Mouse (Mus musculus): ENCODE data around the gene Nmnat2. TPM values are rescaled to one million over a fixed set of nuclear protein-coding genes. Genes with fewer than 3 reads are reported as not detected.

Gene Nmnat2
- total and polyA plus RNA-seq, 2 experiments, result 0.18 to 0.23 TPM

- TF ChIP-seq CTCF (IDR thresholded peaks at IDR 0.05; ENCODE audit: low read depth, low read length), result no peak
- TF ChIP-seq POLR2A (IDR thresholded peaks at IDR 0.05; ENCODE audit: extremely low read depth, insufficient read depth, low read length), result no peak
- Histone ChIP-seq H3K4me3 (ENCODE audit: insufficient read depth, low read depth, low read length) (no peak overlapping the region), H3K4me1 (ENCODE audit: control insufficient read depth, insufficient read depth, low read length) (no peaks in the 10 kb centered on the region; the same call in 1 of the 2 replicates), H3K27ac (replicated peaks; ENCODE audit: insufficient read depth, low read depth, low read length) (no peak overlapping the region), H3K9ac (ENCODE audit: low read depth, low read length) (no peak overlapping the region), H3K36me3 (ENCODE audit: control insufficient read depth, insufficient read depth, low read length) (no peaks in the 10 kb centered on the region), H3K79me2 (ENCODE audit: control insufficient read depth, insufficient read depth, low read length) (no peaks in the 10 kb centered on the region), H3K27me3 (ENCODE audit: control insufficient read depth, insufficient read depth, low read length) (no peaks in the 10 kb centered on the region)
- peak; percentile 60 for DNase-seq (ENCODE audit: extremely low read depth, low read depth, low spot score)
- 62% methylated on average over 5 of the region's 5 CpGs for WGBS
These were observed 96.7 kb downstream of the Nmnat2 start for GRCm38 (mm10) chr1:153051474-153051873.

DNA sequence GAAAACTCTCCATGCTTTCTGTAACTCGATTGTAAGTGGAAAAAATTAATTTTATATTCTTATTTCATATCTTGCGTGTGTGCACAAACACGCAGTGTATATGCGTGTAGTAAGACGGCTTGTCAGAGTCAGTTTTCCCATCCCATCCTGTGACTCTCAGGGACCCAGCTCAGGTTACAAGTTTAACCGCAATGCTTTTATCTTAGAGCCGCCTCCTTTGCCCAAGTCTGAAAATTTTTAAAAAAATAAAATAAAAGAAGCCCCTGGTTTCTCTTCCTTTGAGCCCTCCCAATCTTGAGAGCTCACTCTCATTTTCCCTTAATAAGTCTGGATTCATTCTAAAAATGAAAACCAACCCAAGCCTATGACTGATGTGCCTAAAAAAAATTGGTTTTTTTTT is 98.8 kb downstream of the Nmnat2 start:
- Histone ChIP-seq H3K9ac (ENCODE audit: low read depth, low read length) (no peak overlapping the region), H3K36me3 (ENCODE audit: control insufficient read depth, insufficient read depth, low read length) (no peaks in the 10 kb centered on the region), H3K27me3 (ENCODE audit: control insufficient read depth, insufficient read depth, low read length) (no peaks in the 10 kb centered on the region), H3K27ac (replicated peaks; ENCODE audit: insufficient read depth, low read depth, low read length) (no peak overlapping the region), H3K4me1 (ENCODE audit: control insufficient read depth, insufficient read depth, low read length) (no peaks in the 10 kb centered on the region), H3K4me3 (ENCODE audit: insufficient read depth, low read depth, low read length) (no peak overlapping the region), H3K79me2 (ENCODE audit: control insufficient read depth, insufficient read depth, low read length) (no peaks in the 10 kb centered on the region)
- WGBS, result 69% methylated on average over 7 of the region's 7 CpGs
- no peak for DNase-seq (ENCODE audit: extremely low read depth, low read depth, low spot score)
- no peak for TF ChIP-seq CTCF (IDR thresholded peaks at IDR 0.05; ENCODE audit: low read depth, low read length)
- no peak for TF ChIP-seq POLR2A (IDR thresholded peaks at IDR 0.05; ENCODE audit: extremely low read depth, insufficient read depth, low read length)

DNA sequence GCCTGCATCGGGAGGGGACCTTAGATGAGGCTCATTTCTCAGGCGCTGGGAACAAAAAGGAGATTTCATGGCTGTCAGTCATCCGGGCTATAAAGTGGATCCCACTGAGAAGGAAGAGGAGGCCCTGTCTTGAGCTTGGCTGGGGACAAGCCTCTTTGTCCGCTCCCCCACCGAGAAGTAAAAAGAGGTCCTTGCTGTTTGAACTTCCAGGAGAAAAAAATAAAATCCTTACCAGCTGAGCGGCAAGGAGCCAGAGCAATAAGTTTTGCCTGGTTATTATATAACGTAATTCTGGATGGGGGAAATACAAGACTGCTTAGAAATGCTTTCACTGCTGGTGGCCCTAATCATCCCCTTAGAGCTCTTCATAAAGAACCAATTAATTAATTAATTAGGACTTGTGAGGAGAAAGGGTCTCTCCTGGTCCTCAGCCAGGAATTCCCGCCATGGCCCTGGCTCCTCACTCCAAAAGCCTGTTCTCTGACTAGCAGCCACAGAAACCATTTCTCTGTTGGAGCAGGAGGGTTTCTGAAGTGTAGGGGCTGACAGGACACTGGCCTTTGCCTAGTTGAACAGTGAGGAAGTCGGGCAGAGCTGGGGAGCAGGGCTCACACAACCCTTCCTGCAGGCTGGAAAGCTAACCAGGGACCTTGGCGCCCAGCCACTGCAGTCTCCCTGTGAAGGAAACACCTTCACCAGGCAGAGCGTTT is 99.5 kb downstream of the Nmnat2 start:
- Histone ChIP-seq H3K27ac (replicated peaks; ENCODE audit: insufficient read depth, low read depth, low read length) (no peak overlapping the region), H3K79me2 (ENCODE audit: control insufficient read depth, insufficient read depth, low read length) (no peaks in the 10 kb centered on the region), H3K9ac (ENCODE audit: low read depth, low read length) (no peak overlapping the region), H3K4me1 (ENCODE audit: control insufficient read depth, insufficient read depth, low read length) (no peaks in the 10 kb centered on the region), H3K36me3 (ENCODE audit: control insufficient read depth, insufficient read depth, low read length) (no peaks in the 10 kb centered on the region), H3K4me3 (ENCODE audit: insufficient read depth, low read depth, low read length) (no peak overlapping the region), H3K27me3 (ENCODE audit: control insufficient read depth, insufficient read depth, low read length) (no peaks in the 10 kb centered on the region)
- no peak for DNase-seq (ENCODE audit: extremely low read depth, low read depth, low spot score)
- 64% methylated on average over 11 of the region's 11 CpGs for WGBS
- TF ChIP-seq POLR2A (IDR thresholded peaks at IDR 0.05; ENCODE audit: extremely low read depth, insufficient read depth, low read length) (no peak), CTCF (IDR thresholded peaks at IDR 0.05; ENCODE audit: low read depth, low read length) (no peak)

DNA sequence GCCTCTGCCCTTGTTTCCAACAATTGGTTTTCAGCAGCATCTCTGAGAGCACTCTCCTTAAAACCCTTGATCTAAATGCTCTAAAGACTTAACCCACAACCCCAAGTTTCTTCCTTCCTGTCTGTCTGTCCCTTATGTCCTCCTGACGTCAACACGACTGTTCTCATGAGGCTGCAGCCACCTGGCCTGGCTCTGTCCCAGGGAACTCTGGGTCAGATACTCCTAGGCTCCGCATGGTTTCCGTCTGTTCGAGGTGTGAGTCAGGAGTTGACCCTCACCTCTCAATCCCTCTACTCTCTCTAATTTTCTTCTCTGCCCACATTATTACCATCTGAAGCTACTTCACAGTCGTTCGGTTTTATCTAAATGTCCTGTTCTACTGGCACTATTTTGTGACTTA is 103.5 kb downstream of the Nmnat2 start:
- Histone ChIP-seq H3K36me3 (ENCODE audit: control insufficient read depth, insufficient read depth, low read length) (no peaks in the 10 kb centered on the region), H3K9ac (ENCODE audit: low read depth, low read length) (no peak overlapping the region), H3K27ac (replicated peaks; ENCODE audit: insufficient read depth, low read depth, low read length) (no peak overlapping the region), H3K79me2 (ENCODE audit: control insufficient read depth, insufficient read depth, low read length) (no peaks in the 10 kb centered on the region), H3K4me1 (ENCODE audit: control insufficient read depth, insufficient read depth, low read length) (no peaks in the 10 kb centered on the region), H3K4me3 (ENCODE audit: insufficient read depth, low read depth, low read length) (no peak overlapping the region), H3K27me3 (ENCODE audit: control insufficient read depth, insufficient read depth, low read length) (no peaks in the 10 kb centered on the region)
- DNase-seq (ENCODE audit: extremely low read depth, low read depth, low spot score), result no peak
- TF ChIP-seq CTCF (IDR thresholded peaks at IDR 0.05; ENCODE audit: low read depth, low read length) (no peak), POLR2A (IDR thresholded peaks at IDR 0.05; ENCODE audit: extremely low read depth, insufficient read depth, low read length) (no peak)
- 79% methylated on average over 7 of the region's 7 CpGs for WGBS

GRCm38 (mm10) chr1:153059626-153060025 is 104.8 kb downstream of the Nmnat2 start:
- Histone ChIP-seq H3K27me3 (ENCODE audit: control insufficient read depth, insufficient read depth, low read length) (no peaks in the 10 kb centered on the region), H3K27ac (replicated peaks; ENCODE audit: insufficient read depth, low read depth, low read length) (no peak overlapping the region), H3K79me2 (ENCODE audit: control insufficient read depth, insufficient read depth, low read length) (no peaks in the 10 kb centered on the region), H3K4me3 (ENCODE audit: insufficient read depth, low read depth, low read length) (no peak overlapping the region), H3K4me1 (ENCODE audit: control insufficient read depth, insufficient read depth, low read length) (peaks cover 1% of the 10 kb centered on the region), H3K9ac (ENCODE audit: low read depth, low read length) (no peak overlapping the region), H3K36me3 (ENCODE audit: control insufficient read depth, insufficient read depth, low read length) (no peaks in the 10 kb centered on the region)
- WGBS, result 91% methylated on average over 9 of the region's 9 CpGs
- DNase-seq (ENCODE audit: extremely low read depth, low read depth, low spot score), result no peak
- TF ChIP-seq CTCF (IDR thresholded peaks at IDR 0.05; ENCODE audit: low read depth, low read length) (no peak), POLR2A (IDR thresholded peaks at IDR 0.05; ENCODE audit: extremely low read depth, insufficient read depth, low read length) (no peak)

DNA sequence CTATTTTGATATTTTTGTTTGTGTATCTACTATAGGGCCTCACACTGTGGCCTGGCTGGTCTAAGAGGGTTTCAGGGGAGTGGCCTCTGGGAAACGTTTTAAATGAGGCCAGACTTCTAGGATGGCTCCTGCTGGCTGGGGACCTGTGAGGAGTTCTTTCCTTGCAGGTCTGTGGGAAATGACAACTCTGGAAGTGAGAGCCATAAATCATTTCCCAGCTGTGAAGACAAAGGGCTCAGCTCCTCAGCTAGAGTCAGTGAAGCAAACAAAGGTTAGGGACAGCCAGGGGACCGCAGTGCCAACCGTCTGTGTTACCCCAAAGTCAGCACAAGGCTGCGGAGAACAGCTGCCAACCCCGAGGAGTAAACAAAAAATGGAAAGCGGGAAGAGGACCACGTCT is 107.8 kb downstream of the Nmnat2 start:
- Histone ChIP-seq H3K4me3 (ENCODE audit: insufficient read depth, low read depth, low read length) (no peak overlapping the region), H3K9ac (ENCODE audit: low read depth, low read length) (no peak overlapping the region), H3K27ac (replicated peaks; ENCODE audit: insufficient read depth, low read depth, low read length) (no peak overlapping the region), H3K79me2 (ENCODE audit: control insufficient read depth, insufficient read depth, low read length) (no peaks in the 10 kb centered on the region), H3K36me3 (ENCODE audit: control insufficient read depth, insufficient read depth, low read length) (no peaks in the 10 kb centered on the region), H3K4me1 (ENCODE audit: control insufficient read depth, insufficient read depth, low read length) (peaks cover 12% of the 10 kb centered on the region), H3K27me3 (ENCODE audit: control insufficient read depth, insufficient read depth, low read length) (no peaks in the 10 kb centered on the region)
- no peak for TF ChIP-seq POLR2A (IDR thresholded peaks at IDR 0.05; ENCODE audit: extremely low read depth, insufficient read depth, low read length)
- no peak for TF ChIP-seq CTCF (IDR thresholded peaks at IDR 0.05; ENCODE audit: low read depth, low read length)
- 63% methylated on average over 7 of the region's 7 CpGs for WGBS
- no peak for DNase-seq (ENCODE audit: extremely low read depth, low read depth, low spot score)

Measured in liver, adult 2 months (tissue).